Mouse (Mus musculus): Measurements from ENCODE around the gene Abhd17a. TPM values are rescaled to one million over a fixed set of nuclear protein-coding genes. Genes with fewer than 3 reads are reported as not detected.

Gene Abhd17a
- polyA plus RNA-seq, 1 experiment: 581 TPM

DNA sequence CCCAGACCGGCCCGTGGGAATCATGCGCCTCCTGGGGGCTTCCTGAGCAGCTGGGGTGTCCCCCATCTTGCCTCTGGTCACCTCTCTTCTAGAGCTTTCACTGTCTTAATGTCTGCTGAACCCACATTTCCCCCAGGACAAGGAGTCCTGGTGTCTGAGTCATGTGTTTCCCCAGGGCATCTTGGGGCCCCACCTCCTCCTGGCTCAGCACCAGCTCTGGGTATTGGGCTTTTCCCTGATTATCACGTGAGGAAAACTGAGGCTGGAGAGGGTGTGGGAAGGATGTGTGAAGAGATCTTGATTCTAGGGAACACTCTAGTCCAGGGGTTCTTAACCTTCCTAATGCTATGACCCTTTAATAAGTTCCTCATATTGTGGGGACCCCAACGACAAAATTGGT lies 52.0 kb downstream of the Abhd17a start:
- Histone ChIP-seq H3K36me3 (replicated peaks; ENCODE audit: low read length) (peaks cover 28% of the 10 kb centered on the region), H3K4me3 (replicated peaks) (no peak overlapping the region), H3K4me1 (peaks cover 92% of the 10 kb centered on the region), H3K9me3 (no peaks in the 10 kb centered on the region), H3K27me3 (replicated peaks) (peaks cover 38% of the 10 kb centered on the region)
- TF ChIP-seq GATA1 (IDR thresholded peaks at IDR 0.05; ENCODE audit: borderline replicate concordance, low read length): no peak
- no peak for TF ChIP-seq FLI1 (IDR thresholded peaks at IDR 0.05; ENCODE audit: low read length)

- peaks cover 4% of the 10 kb centered on the region for H3K36me3 ChIP-seq (replicated peaks; ENCODE audit: low read length)
- TF ChIP-seq GATA1 (IDR thresholded peaks at IDR 0.05; ENCODE audit: borderline replicate concordance, low read length) (no peak), FLI1 (IDR thresholded peaks at IDR 0.05; ENCODE audit: low read length) (no peak)
- peaks cover 72% of the 10 kb centered on the region for H3K4me1 ChIP-seq
- peaks cover 58% of the 10 kb centered on the region for H3K27me3 ChIP-seq (replicated peaks)
- peak overlapping the region; percentile 56 for H3K4me3 ChIP-seq (replicated peaks)
- H3K9me3 ChIP-seq: no peaks in the 10 kb centered on the region
These were observed 54.4 kb downstream of the Abhd17a start for GRCm38 (mm10) chr10:80535711-80536110.

DNA sequence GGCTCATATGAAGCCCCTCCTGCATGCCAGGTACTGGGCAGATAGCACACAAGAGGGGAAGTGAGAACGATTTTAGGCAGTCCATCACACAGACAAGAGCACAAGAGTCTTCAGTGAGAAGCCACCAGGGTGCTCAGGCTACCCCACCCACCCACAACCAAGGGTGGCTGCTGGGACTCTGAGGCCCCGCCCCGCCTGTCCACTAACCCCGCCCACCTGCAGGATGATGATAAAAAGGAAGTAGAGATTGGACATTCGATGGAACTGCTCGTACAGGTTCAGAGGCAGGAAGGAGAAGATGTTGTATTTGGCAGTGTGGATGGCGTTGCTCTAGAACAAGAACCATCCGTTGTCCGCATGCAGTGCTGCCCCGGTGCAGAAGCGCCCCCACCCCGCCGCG lies 55.1 kb downstream of the Abhd17a start:
- H3K36me3 ChIP-seq (replicated peaks; ENCODE audit: low read length): no peaks in the 10 kb centered on the region
- H3K4me3 ChIP-seq (replicated peaks): peak overlapping the region; percentile 56
- H3K27me3 ChIP-seq (replicated peaks): peaks cover 64% of the 10 kb centered on the region
- no peak for TF ChIP-seq GATA1 (IDR thresholded peaks at IDR 0.05; ENCODE audit: borderline replicate concordance, low read length)
- no peak for TF ChIP-seq FLI1 (IDR thresholded peaks at IDR 0.05; ENCODE audit: low read length)
- peaks cover 65% of the 10 kb centered on the region for H3K4me1 ChIP-seq
- H3K9me3 ChIP-seq: no peaks in the 10 kb centered on the region

- no peaks in the 10 kb centered on the region for H3K36me3 ChIP-seq (replicated peaks; ENCODE audit: low read length)
- no peak overlapping the region for H3K4me3 ChIP-seq (replicated peaks)
- peaks cover 77% of the 10 kb centered on the region for H3K27me3 ChIP-seq (replicated peaks)
- peaks cover 51% of the 10 kb centered on the region for H3K4me1 ChIP-seq
- no peaks in the 10 kb centered on the region for H3K9me3 ChIP-seq
- TF ChIP-seq FLI1 (IDR thresholded peaks at IDR 0.05; ENCODE audit: low read length) (no peak), GATA1 (IDR thresholded peaks at IDR 0.05; ENCODE audit: borderline replicate concordance, low read length) (no peak)
These were observed 56.4 kb downstream of the Abhd17a start for GRCm38 (mm10) chr10:80533704-80534103.

Other genes starting within 250 kb of the Abhd17a start
- gene Adamtsl5, start 241.9 kb downstream of the Abhd17a start, polyA plus RNA-seq (2012; ENCODE audit: insufficient read depth, low replicate concordance): 27.2 and 34.8 TPM in 2 replicates
- not detected in 2 replicates for gene Plk5, start 233.9 kb downstream of the Abhd17a start, polyA plus RNA-seq (2012; ENCODE audit: insufficient read depth, low replicate concordance)
- gene Mex3d, start 202.7 kb downstream of the Abhd17a start, polyA plus RNA-seq (2012; ENCODE audit: insufficient read depth, low replicate concordance): 17.2 and 29.0 TPM in 2 replicates
- 199 and 247 TPM in 2 replicates for gene Mbd3, start 190.8 kb downstream of the Abhd17a start, polyA plus RNA-seq (2012; ENCODE audit: insufficient read depth, low replicate concordance)
- 441 and 1,591 TPM in 2 replicates for gene Uqcr11, start 183.5 kb downstream of the Abhd17a start, polyA plus RNA-seq (2012; ENCODE audit: insufficient read depth, low replicate concordance)
- 168 and 304 TPM in 2 replicates for gene Tcf3, start 156.7 kb downstream of the Abhd17a start, polyA plus RNA-seq (2012; ENCODE audit: insufficient read depth, low replicate concordance)
- gene Onecut3, start 95.5 kb downstream of the Abhd17a start, polyA plus RNA-seq (2012; ENCODE audit: insufficient read depth, low replicate concordance): not detected in 2 replicates
- gene Atp8b3, start 51.2 kb downstream of the Abhd17a start, polyA plus RNA-seq (2012; ENCODE audit: insufficient read depth, low replicate concordance): 0.49 TPM in 1 of 2 replicates, not detected in the other
- gene Rexo1, start 28.8 kb downstream of the Abhd17a start, polyA plus RNA-seq (2012; ENCODE audit: insufficient read depth, low replicate concordance): 81.2 and 149 TPM in 2 replicates
- 35.6 and 98.1 TPM in 2 replicates for gene Klf16, start 13.0 kb downstream of the Abhd17a start, polyA plus RNA-seq (2012; ENCODE audit: insufficient read depth, low replicate concordance)
- 19.2 and 31.4 TPM in 2 replicates for gene Scamp4, start 12.5 kb upstream of the Abhd17a start, polyA plus RNA-seq (2012; ENCODE audit: insufficient read depth, low replicate concordance)
- 5.7 and 13.7 TPM in 2 replicates for gene Adat3, start 12.5 kb upstream of the Abhd17a start, polyA plus RNA-seq (2012; ENCODE audit: insufficient read depth, low replicate concordance)
- gene Gm49322, start 15.7 kb upstream of the Abhd17a start, polyA plus RNA-seq (2012; ENCODE audit: insufficient read depth, low replicate concordance): not detected in 2 replicates
- gene Csnk1g2, start 32.5 kb upstream of the Abhd17a start, polyA plus RNA-seq (2012; ENCODE audit: insufficient read depth, low replicate concordance): 476 and 617 TPM in 2 replicates
- gene Btbd2, start 66.7 kb upstream of the Abhd17a start, polyA plus RNA-seq (2012; ENCODE audit: insufficient read depth, low replicate concordance): 91.6 and 121 TPM in 2 replicates
- gene Mknk2, start 87.8 kb upstream of the Abhd17a start, polyA plus RNA-seq (2012; ENCODE audit: insufficient read depth, low replicate concordance): 472 and 996 TPM in 2 replicates
- 61.8 and 135 TPM in 2 replicates for gene Mob3a, start 111.6 kb upstream of the Abhd17a start, polyA plus RNA-seq (2012; ENCODE audit: insufficient read depth, low replicate concordance)
- 19.4 and 27.8 TPM in 2 replicates for gene Izumo4, start 111.8 kb upstream of the Abhd17a start, polyA plus RNA-seq (2012; ENCODE audit: insufficient read depth, low replicate concordance)
- 10.9 and 24.8 TPM in 2 replicates for gene Ap3d1, start 151.9 kb upstream of the Abhd17a start, polyA plus RNA-seq (2012; ENCODE audit: insufficient read depth, low replicate concordance)
- gene Dot1l, start 164.9 kb upstream of the Abhd17a start, polyA plus RNA-seq (2012; ENCODE audit: insufficient read depth, low replicate concordance): 35.3 and 88.7 TPM in 2 replicates
- gene Sf3a2, start 207.9 kb upstream of the Abhd17a start, polyA plus RNA-seq (2012; ENCODE audit: insufficient read depth, low replicate concordance): 413 and 1,110 TPM in 2 replicates
- 184 and 251 TPM in 2 replicates for gene Plekhj1, start 208.3 kb upstream of the Abhd17a start, polyA plus RNA-seq (2012; ENCODE audit: insufficient read depth, low replicate concordance)
- 1.1 and 5.5 TPM in 2 replicates for gene Amh, start 214.9 kb upstream of the Abhd17a start, polyA plus RNA-seq (2012; ENCODE audit: insufficient read depth, low replicate concordance)
- gene Jsrp1, start 223.2 kb upstream of the Abhd17a start, polyA plus RNA-seq (2012; ENCODE audit: insufficient read depth, low replicate concordance): not detected in 2 replicates
- gene Oaz1, start 236.3 kb upstream of the Abhd17a start, polyA plus RNA-seq (2012; ENCODE audit: insufficient read depth, low replicate concordance): 2,272 and 5,289 TPM in 2 replicates

Data from megakaryocyte, embryonic 14.5 days (primary cell).